Mouse (Mus musculus) myocyte (in vitro differentiated cells): ENCODE results near the gene Gm5108.

Experiments used
- CEBPB ChIP-seq: IDR thresholded peaks from 2 replicates; pipeline ENCODE4 v1.6.1; 2011; ENCODE audit warnings: mild to moderate bottlenecking, moderate library complexity; ENCODE audit not compliant: poor library complexity, insufficient read depth, severe bottlenecking
- MAX ChIP-seq: IDR thresholded peaks from one replicate; pipeline ENCODE4 v1.6.1; 2011; ENCODE audit warnings: low read depth, mild to moderate bottlenecking, control low read depth
- POLR2A ChIP-seq: IDR thresholded peaks from one replicate; pipeline ENCODE4 v1.6.1; 2011; ENCODE audit warnings: low read depth, mild to moderate bottlenecking, control low read depth, moderate library complexity; ENCODE audit not compliant: insufficient read length
- POLR2AphosphoS2 ChIP-seq: IDR thresholded peaks from one replicate; pipeline ENCODE4 v1.6.1; 2011; ENCODE audit warnings: low read depth, control low read depth; ENCODE audit not compliant: insufficient read length
- REST ChIP-seq: IDR thresholded peaks from one replicate; pipeline ENCODE4 v1.6.1; 2011; ENCODE audit warnings: mild to moderate bottlenecking, control low read depth, moderate library complexity; ENCODE audit not compliant: insufficient read depth, insufficient read length
- TCF12 ChIP-seq: IDR thresholded peaks from one replicate; pipeline ENCODE4 v1.6.1; 2011; ENCODE audit warnings: mild to moderate bottlenecking, control low read depth; ENCODE audit not compliant: poor library complexity, insufficient read depth, severe bottlenecking

DNA sequence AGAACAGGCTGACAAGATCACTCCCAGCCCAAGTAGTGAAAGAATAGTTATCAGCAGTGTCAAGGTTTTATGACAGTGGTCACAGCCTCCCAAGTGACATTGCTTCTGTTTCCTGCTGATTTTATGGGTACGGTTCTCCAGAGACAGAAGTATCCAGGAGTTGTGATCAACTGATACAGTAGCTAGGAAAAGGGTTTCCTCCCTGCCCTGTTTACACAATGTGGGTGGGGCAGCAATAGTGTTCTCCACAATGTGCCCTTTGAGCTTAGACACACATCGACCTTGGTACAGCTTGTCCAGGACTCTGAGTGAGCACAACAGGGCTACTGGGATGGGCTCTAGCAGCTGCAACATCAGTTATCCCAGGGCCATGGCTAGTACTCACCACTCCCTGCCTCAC is 9.8 kb upstream of the Gm5108 start:
- TF ChIP-seq POLR2AphosphoS2 (no peak), POLR2A (no peak), MAX (no peak), TCF12 (no peak), CEBPB (no peak), REST (no peak)
